Mouse (Mus musculus): Measurements from ENCODE around the gene Mlxip. TPM values are rescaled to one million over a fixed set of nuclear protein-coding genes. Genes with fewer than 3 reads are reported as not detected.
A peak's percentile ranks its signal among the peaks of the same experiment; 100 is the strongest.

Gene Mlxip
- total RNA-seq, 2 experiments from 2014 or later, result 29.9 to 30.0 TPM

DNA sequence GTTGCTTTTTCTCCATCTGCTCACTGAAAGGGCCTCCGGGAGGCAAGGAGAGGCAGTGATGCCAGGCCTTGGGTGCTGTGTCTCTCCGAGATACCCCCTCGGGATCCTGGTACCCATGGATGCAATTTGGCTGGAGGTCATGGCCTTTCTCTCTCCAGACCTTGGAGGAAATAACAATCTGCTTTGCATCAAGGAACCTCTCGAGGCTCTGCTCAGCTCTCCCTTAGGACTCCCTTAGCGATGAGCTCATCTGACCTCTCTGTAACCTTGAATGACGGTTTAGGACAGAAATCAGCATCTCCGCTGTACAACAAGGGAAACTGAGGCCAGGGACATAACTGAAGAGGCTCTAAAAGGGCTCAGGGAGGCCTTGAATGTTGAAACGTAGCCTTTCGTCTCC is 15.9 kb upstream of the Mlxip start:
- no peak for DNase-seq
- intact Hi-C loops (cut with DNase I), result loop anchor here (5.0 to 10.0 kb wide), 2 partner anchors 64 to 126 kb away; no protein-coding TSS in a partner anchor

DNA sequence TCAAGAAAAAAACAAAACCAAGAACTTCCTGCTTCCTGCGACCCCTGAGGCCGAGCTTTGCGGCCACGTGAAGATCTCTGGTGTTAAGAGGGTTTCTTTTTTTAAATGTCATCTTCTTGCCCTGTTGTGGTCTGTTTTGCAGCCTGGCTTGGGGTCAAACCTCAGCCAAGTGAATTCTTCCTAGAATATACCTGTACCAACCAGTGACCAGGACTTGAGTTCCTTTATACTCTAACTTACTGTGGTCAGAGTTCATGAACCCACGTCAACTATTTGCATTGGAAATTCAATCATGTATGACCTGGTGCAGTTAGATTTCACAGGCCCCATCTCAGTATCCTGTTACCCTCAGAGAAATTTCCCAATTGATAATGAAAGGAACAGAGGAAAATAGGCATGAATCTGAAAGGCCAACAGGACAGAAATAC is 15.1 kb upstream of the Mlxip start:
- intact Hi-C loops (cut with DNase I), result loop anchor here (5.0 to 10.0 kb wide), 2 partner anchors 63 to 125 kb away; no protein-coding TSS in a partner anchor
- DNase-seq, result no peak

DNA sequence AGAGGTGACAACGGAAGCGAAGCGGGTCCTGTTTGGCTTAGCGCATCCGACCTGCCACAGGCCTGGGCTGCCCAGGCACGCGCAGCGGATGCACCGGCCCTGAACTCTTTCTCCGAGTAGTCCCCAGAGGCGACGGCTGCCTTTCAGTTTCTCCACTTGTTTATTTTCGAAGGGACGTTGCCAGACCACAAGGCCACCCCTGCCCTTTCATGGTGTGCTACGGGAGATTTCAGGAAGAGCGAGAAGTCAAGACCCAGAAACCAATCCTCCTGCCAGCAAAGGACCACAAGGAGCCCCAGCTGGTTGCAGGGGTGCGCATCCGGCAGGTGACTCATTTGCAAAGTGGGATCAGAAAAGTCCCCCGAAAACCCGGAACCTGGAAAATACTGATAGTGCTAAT is 12.6 kb upstream of the Mlxip start:
- intact Hi-C loops (cut with DNase I), result no loop called here
- no peak for DNase-seq

DNA sequence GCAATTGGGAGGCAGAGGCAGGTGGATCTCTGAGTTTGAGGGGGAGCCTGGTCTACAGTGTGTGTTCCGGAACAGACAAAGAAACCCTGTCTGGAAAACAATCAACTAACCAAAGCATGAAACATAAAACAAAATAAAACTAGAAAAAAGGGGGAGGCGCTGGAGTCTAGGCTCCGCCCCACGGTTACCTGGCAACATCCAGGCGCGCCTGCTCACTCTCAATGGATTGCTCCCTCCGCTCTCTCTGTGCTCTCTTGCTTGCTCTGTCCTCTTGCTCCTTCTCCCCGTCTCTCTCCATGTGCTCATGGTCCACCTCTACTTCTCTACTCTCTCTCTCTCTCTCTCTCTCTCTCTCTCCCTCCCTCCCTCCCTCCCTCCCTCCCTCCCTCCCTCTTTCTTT is 11.9 kb upstream of the Mlxip start:
- no peak for DNase-seq
- intact Hi-C loops (cut with DNase I), result no loop called here

DNA sequence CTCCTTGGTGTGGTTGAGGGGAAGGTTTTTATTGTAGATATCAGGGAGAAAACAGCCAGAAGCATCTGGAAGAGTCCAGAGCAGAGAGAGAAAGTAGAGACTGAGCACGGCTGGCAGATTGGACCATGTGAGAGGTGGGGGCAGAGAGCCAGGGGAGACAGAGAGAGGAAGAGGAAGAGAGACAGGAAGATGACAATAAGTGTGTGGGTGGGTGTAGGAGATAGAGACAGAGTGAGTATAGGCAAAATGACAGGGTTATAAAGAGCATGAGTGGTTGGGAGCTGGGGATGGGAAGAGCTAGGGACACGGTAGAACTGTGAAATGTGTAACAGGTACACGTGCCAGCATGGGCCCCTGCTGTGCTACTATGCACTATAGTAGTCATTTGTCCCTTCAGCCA is 6.1 kb upstream of the Mlxip start:
- intact Hi-C loops (cut with DNase I), result no loop called here
- DNase-seq, result no peak

DNA sequence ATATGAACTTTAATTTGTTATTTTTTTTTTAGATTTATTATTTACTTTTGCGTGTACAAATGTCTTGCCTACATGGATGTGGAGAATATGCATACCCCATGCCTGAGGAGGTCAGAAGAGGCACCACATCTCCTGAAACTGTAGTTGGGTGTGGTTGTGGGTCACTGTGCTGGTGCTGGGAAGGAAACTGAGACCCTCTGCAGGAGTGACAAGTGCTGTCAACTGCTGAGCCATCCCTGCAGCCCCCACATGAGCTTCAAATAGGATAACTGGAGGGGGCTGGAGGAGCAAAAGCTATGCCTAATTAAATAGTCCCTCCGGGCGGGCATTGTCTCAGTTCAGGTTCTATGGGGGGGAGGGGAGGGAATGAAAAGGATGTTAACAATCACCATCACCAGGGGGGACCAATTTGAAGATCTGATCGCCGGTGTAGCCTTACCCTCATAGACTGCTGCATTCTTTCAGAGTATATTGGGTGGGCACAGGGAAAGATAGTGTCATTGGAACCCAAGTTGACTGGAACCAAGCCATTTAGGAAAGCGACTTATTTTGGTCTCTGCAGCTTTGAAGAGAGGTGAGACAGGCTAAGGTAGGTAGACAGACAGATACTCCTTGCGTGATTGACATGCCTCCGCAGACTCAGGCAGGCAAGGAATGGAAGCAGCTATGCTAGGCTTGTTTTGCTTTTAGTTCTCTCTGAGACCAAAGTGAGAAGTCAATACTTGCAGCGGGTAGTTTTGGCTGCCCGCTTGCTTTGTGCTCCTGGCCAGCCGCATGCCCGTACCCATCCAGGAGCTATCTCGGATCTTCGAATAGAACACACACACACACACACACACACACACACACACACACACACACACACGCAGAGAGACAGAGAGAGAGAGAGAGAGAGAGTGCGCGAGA is 3.8 kb upstream of the Mlxip start:
- no peak for DNase-seq
- intact Hi-C loops (cut with DNase I), result no loop called here

DNA sequence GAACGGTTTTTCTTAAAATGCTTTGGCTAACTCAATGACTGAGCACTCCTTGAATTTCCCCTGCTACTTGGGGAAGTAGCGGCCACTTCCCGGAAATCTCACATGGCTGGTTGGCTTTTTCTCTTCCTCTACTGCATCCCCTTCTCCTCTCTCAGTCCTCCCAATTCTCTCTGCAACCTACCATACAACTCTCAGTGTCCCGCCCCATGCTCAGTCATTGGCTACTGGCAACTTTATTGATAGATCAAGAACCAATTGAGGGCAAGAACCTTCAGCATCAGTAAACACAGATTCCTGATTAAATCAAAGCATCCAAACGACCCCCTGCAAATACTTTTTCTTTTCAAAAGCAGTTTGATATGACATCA is 3.2 kb upstream of the Mlxip start:
- peak; percentile 50 for DNase-seq
- intact Hi-C loops (cut with DNase I), result no loop called here

DNA sequence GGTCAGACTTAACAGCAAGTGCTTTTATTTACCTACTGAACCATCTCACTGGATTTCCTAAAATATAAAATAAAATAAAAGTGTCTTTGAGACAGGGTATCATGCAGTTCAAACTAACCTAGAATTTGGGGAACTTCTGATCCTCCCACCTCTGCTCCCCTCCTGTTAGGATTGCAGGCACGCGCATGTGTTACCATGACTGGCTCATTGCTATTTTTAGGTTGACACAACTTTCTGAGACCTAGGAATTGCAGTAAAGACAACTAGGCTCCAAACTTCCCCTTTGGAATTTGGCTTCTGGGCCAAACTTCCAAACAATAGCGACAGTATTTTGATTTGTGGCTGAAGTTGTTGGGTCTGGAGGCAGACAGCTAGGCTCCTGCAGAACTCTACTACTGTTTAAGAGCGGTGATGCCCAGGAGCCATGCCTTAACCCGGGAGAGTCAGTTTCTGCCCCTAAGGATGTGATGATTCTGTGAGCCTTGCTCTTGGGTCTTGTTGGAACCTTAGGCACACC is 754 bp upstream of the Mlxip start:
- no peak for DNase-seq
- intact Hi-C loops (cut with DNase I), result no loop called here

DNA sequence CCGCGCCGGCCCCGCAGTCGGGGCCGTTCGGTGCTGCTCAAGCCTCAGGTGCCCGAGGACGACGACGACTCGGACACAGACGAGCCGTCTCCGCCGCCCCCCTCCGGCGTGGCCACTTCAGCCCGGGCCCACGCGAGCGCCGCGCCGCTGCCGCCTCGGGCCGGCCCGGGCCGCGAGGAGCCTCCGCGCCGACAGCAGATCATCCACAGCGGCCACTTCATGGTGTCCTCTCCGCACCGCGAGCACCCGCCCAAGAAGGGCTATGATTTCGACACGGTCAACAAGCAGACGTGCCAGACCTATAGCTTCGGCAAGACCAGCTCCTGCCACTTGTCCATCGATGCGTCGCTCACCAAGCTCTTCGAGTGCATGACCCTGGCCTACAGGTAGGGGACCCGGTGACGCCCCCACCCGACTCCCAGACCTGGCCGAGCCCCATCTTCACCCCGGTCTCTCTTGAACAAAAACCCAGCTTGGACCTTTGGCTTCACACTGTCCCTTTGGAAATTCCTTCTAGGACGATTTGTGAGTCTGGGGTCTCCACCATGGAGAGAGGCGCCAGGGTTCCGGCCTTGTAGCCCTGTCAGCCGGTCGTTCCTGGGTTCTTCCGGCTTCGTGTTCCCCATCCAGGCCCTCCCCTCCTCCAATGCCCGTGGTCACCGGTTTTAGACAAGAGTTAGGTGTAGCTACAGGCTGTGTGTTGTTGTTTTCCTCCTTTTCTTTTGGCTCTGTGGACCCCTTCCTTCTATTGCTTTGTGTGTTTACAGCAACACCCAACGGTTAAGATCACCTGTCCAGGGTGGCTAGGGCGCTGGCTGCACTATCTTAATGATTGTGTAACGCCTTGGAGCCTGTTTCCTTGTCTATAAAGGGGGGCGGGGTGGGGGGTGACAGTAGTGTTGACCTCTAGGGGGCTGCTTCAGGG is 621 bp downstream of the Mlxip start:
- intact Hi-C loops (cut with DNase I), result no loop called here
- DNase-seq, result no peak

DNA sequence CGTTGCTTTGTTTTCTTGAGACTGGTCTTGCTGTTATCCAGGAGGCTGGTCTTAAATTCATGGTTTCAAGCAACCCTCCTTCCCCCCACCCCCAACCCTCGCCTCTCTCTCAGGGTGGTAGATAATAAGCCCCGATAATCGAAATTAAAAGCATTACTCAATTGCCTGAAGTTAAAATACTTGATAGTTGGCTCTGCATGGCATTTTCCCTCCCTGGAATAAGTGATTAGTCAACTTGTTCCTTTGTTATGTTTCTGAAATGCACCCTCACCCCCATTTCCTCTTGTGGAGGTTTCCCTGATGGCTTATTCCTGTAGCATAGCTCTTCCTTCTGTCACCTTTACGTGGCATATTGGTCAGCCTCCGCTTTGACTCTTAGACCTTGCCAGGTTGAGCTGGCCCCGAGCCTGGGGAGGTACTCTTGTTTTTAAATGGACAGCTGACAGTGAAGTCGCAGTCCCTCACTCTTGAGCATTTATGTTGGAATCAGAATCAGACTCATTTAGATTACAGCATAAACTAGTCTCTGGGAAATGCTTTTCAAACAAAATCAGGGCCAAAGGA is 2.4 kb downstream of the Mlxip start:
- no peak for DNase-seq
- intact Hi-C loops (cut with DNase I), result no loop called here

DNA sequence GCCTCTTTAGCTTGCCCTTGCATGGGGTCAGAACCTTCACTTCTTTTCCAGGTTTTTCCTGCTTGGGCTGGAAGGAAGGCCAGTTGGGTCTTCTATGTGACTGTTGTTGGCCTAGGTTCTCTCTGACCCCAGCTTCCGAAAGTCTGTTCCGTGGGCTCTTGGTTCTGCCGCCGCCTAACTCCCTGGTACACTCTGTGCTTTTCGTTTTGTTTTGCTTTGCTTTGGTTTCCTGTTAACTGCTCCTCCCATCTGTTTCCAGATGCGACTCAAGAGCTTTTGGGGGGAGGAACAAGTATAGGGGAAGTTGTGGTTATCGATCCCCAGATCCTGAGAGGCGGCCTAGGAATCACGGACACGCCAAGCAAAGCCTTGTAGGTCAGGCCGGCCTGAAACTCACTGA is 3.2 kb downstream of the Mlxip start:
- no peak for DNase-seq
- intact Hi-C loops (cut with DNase I), result no loop called here

DNA sequence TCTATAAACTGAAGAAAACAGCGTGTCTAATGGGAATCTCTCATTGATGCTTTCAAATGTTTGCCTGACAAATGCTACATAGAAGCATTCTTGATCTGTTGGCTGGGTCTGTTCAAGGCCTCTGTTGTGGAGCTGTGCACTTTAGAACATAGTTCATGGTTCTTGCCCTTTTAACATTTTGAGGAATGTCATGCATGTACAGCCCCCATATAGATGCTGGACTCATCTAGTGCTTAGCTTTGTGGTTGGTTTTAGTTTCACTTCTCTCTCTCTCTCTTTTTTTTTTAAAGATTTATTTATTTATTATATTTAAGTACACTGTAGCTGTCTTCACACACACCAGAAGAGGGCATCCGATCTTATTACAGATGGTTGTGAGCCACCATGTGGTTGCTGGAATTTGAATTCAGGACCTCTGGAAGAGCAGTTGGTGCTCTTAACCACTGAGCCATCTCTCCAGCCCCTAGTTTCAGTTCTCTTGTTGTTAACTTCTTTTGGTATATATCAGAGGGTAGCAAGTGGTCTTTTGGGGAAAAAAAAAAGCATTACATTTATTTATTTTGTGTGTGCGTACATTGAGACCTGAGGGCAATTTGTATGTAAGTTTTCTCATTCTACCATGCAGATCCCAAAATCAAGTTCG is 4.4 kb downstream of the Mlxip start:
- no peak for DNase-seq
- intact Hi-C loops (cut with DNase I), result no loop called here

DNA sequence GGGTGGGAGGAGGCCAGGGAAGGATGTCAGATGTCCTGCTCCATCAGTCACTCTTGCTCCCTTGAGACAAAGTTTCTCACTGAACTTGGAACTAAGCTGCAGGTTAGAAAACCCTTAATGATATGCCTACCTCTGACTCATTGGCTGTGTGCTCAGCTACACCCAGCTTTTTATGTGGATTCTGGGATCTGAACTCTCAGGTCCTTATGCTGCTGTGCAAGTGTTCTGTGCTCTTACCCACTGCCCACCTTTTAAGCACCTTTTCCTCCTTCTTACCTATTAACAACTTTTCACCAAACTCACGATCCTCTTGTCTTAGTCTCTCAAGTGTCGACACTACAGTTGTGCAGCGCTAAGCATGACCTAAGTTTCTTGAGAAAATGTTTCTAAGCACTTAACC is 9.9 kb downstream of the Mlxip start:
- intact Hi-C loops (cut with DNase I), result no loop called here
- no peak for DNase-seq

DNA sequence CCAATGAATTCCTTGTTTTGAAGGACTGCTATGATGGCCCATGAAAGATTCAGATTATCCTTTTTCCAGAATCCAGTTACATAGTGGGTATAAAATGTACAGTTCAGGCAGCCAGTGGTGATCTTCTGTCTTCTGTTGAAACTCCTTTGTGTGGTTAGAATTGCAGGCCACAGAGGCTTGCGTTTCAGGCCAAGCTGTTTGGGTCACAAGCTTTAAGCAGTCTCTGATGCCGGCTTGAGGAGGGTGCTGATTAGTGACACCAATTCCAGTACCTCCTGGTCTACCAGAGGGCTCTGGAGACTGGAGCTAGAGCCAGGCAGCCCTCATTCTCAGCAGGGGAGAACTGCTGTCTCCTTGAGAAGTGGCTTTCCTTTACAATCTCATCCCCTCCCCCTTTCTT is 12.4 kb downstream of the Mlxip start:
- intact Hi-C loops (cut with DNase I), result no loop called here
- no peak for DNase-seq

DNA sequence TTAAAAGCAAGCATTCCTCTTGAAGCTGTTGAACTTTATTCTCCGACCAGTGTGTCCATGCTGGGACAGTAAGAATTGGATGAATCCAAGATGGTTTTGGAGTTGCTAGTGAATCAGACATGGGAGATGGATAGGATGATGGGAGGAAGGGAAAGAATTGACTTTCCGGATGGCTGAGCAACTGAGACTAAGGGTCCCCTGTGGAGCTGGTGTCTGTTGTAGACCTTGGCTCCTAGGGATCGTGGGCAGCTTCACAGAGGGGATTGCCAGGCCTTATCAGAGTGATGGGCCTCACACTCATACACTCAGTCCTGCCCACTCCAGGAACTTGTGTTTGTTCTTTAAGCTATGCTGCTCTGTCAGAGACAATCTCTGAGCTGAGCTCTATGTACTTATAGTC is 13.6 kb downstream of the Mlxip start:
- intact Hi-C loops (cut with DNase I), result no loop called here
- peak; percentile 33 for DNase-seq

DNA sequence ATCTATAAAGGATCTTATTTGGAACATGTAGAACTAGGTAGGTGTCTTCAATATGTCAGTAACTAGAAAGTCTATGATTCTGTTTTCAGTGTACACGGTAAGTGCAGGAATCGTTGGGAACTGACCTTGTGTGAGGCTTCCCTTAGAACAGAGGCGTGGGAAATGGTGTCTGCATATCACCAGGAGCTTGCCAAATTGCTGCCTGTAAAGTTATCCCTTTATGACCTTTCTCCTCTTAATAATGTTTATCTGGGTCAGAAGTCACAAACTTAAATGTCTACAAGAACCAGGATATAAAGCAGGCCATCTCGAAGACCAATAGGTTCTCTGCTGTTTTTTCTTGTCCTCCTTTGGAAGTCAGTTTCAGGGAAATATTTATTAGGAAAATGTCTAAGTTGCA is 17.6 kb downstream of the Mlxip start:
- intact Hi-C loops (cut with DNase I), result no loop called here
- DNase-seq, result no peak

DNA sequence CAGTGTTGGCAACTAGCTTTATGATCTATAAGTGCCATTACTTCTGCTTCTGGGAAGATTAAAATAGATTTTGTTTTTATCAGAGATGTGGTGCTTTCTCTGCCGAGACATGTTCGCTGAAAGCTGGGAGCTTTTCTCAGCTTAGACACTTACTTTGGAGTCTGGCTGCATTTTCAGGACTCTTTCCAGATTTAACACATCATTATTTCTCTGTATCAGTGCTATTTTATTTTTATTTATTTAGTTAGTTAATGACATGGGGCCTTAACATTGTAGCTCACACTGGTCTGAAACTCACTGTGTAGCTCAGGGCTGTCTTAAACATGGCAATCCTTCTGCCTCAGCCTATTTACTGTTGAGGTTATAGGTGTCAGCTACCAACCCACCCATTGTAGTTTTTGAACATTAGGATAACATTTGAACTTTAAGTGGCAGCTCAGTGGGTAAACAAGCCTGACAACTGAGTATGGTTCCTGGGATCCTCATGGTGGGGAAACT is 19.3 kb downstream of the Mlxip start:
- DNase-seq, result no peak
- intact Hi-C loops (cut with DNase I), result no loop called here

DNA sequence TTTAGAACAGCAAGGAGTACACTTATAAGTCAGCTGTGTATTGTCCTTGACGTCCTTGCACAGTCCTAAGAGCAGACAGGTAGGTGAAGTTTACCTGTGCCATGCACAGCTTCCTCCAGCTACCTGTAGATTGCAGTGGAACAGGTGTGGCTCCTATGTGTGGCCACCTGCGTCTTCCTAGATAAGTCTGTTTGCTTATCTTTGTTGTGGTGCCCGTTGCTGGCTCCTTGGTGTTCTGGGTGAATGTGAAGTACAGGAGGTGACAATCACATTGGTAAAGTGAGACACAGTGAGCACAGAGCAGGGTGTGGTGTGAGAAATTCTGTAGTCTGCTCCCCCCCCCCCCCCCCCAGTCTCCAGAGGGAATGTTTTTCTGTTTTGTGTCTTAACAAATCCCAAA is 21.6 kb downstream of the Mlxip start:
- intact Hi-C loops (cut with DNase I), result no loop called here
- no peak for DNase-seq

DNA sequence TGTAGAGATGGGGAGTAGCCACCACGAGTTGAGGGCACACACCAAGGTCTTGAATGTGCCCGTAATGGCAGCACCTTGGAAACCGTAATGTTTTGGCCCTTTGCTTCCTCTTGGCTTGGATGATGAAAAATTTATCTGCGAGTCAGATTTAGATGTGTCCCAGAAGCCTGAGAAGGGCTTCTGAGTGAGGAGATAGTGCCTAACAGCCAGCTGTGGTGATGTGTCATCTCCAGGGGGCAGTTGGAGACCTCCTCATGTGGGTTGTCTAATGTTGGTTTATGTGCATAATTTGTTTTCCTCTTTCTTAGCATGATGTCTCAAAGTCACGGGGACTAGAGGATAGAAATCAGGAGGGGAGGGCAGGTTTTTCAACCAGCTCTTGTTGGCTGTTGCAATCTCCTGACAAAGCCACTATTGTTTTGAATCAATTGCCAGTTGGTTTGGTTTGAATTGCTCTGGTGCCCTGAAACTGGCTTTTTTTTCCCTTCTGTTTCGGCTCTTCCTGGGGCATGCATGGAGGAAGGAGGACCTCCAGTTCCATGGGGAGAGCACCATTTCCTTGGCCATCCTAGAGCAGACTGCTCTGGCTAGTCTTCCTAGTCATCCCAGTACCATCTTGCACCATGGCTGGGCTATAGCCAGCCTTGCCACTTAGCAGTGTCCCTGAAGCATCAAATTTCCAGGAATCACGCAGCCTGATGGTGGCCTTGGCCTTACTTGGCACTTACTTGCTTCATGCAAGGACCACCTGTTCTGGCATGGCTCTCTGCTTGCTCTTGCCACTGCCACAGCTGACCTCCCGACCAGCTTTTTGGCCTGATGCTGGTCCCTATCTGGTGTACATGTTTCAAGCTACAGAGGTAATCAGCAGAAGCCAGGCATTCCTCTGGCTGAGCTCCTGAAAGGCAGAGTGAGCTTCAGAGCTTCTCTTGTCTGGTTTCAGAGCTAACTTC is 22.2 kb downstream of the Mlxip start:
- intact Hi-C loops (cut with DNase I), result no loop called here
- peak; percentile 14 for DNase-seq

All from left cerebral cortex, postnatal 4 days (tissue).